Mouse (Mus musculus) liver, adult 2 months (tissue): Measurements from ENCODE around the gene Smim5. TPM values are rescaled to one million over a fixed set of nuclear protein-coding genes. Genes with fewer than 3 reads are reported as not detected.
A peak's percentile ranks its signal among the peaks of the same experiment; 100 is the strongest.

ENCODE experiments used
- DNase-seq: peaks from one replicate; pipeline ENCODE4 v3.0.0-alpha.2; 2011; ENCODE audit warnings: low read depth, low spot score; ENCODE audit errors: extremely low read depth
- H3K27ac ChIP-seq: fragments of 200-500 bp; replicated peaks from 2 replicates; pipeline ENCODE4 v1.5.1; 2012; ENCODE audit warnings: low read depth, mild to moderate bottlenecking, control low read depth, inconsistent platforms, low read length; ENCODE audit not compliant: insufficient read depth
- H3K27me3 ChIP-seq: fragments of 200-500 bp; 2 replicates; pipeline ENCODE4 v1.6.1; 2012; ENCODE audit warnings: mild to moderate bottlenecking, moderate library complexity, low read length, inconsistent platforms; ENCODE audit not compliant: control insufficient read depth, insufficient read depth
- H3K36me3 ChIP-seq: fragments of 200-500 bp; 2 replicates; pipeline ENCODE4 v1.6.1; 2012; ENCODE audit warnings: low read length, inconsistent platforms; ENCODE audit not compliant: control insufficient read depth, insufficient read depth
- H3K4me1 ChIP-seq: fragments of 200-500 bp; 2 replicates; pipeline ENCODE4 v1.6.1; 2011; ENCODE audit warnings: low read length; ENCODE audit not compliant: control insufficient read depth, insufficient read depth
- H3K4me3 ChIP-seq: fragments of 200-500 bp; 2 replicates; pipeline ENCODE4 v1.5.1; 2011; ENCODE audit warnings: low read depth, mild to moderate bottlenecking, control low read depth, low read length, moderate library complexity; ENCODE audit not compliant: insufficient read depth
- H3K79me2 ChIP-seq: fragments of 200-500 bp; 2 replicates; pipeline ENCODE4 v1.6.1; 2012; ENCODE audit warnings: inconsistent platforms, mild to moderate bottlenecking, low read length, moderate library complexity; ENCODE audit not compliant: control insufficient read depth, insufficient read depth
- H3K9ac ChIP-seq: fragments of 200-500 bp; 2 replicates; pipeline ENCODE4 v1.6.1; 2012; ENCODE audit warnings: low read depth, mild to moderate bottlenecking, control low read depth, inconsistent platforms, low read length
- CTCF ChIP-seq: fragments of 200-500 bp; IDR thresholded peaks from 2 replicates; pipeline ENCODE4 v1.5.1; 2011; ENCODE audit warnings: low read depth, low read length, control low read depth
- POLR2A ChIP-seq: fragments of 200-500 bp; IDR thresholded peaks from 2 replicates; pipeline ENCODE4 v1.6.1; 2011; ENCODE audit warnings: low read length, control low read depth; ENCODE audit not compliant: insufficient read depth; ENCODE audit errors: extremely low read depth
- WGBS: fragments of 180-500 bp; shearing (Covaris S2); methylation state at CpG from one replicate; pipeline ENCODE4 v1.1.7; 2018; 5-methylcytosine and 5-hydroxymethylcytosine counted together
- polyA plus RNA-seq: library from polyadenylated mRNA; depleted of rRNA; stranded (reverse); fragments of >200 nt; gene quantifications from 2 replicates; pipeline ENCODE4 v1.2.3, GENCODE M21; 2012
- total RNA-seq: library from RNA; depleted of rRNA; stranded (reverse); fragments of >200 nt; gene quantifications from 2 replicates; pipeline ENCODE4 v1.2.3, GENCODE M21; 2014

The Smim5 gene
- total and polyA plus RNA-seq, 2 experiments = 0.38 TPM; not detected in 1

DNA sequence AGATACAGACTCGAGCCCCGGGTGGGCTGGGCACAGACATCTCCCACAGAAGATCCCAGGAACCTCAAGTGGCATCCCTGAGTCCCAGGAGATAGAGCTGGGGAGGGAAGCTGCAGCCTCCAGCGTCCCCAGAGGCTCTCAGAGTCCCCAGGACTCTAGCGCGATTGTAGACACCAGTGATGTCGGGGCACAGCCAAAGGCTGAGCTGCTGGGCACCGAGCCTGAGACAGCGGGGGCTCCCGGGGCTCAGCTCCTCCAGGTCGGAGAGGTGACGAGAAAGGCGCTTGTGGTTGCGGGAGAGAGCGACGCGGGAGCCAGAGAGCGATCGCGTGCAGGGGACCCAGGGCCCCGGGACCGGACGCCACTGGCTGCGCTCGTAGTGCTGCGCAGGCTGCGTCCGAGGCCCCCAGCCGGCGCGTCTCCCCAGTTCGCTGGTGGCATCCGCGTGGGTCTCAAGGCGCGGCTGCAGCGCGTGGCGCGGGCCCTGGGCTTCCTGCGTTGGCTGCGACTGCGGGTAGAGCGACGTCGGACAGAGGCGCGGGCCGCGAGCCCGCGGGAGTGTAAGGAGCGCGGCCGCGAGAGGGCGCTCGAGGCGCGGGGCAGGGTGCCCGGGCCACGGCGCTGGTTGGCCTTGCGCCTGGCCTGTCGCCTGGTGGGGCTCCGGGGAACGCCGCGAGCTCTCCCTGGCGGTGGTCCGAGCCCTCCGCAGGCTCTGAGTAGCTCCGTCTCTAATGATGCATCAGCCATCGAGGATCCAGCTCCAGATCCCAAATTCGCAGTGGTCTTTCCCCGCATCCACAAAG lies 40.4 kb upstream of the Smim5 start:
- 2% methylated on average over 73 of the region's 75 CpGs for WGBS
- H3K27ac ChIP-seq = no peak overlapping the region
- peak overlapping the region; percentile 75 for H3K9ac ChIP-seq
- peak overlapping the region; percentile 49; the same call in 1 of the 2 replicates for H3K4me3 ChIP-seq
- no peak for DNase-seq
- peaks cover 13% of the 10 kb centered on the region; the same call in 1 of the 2 replicates for H3K4me1 ChIP-seq
- H3K79me2 ChIP-seq = no peaks in the 10 kb centered on the region
- no peak for TF ChIP-seq POLR2A
- peak; percentile 86 for TF ChIP-seq CTCF
- no peaks in the 10 kb centered on the region for H3K36me3 ChIP-seq
- H3K27me3 ChIP-seq = no peaks in the 10 kb centered on the region

DNA sequence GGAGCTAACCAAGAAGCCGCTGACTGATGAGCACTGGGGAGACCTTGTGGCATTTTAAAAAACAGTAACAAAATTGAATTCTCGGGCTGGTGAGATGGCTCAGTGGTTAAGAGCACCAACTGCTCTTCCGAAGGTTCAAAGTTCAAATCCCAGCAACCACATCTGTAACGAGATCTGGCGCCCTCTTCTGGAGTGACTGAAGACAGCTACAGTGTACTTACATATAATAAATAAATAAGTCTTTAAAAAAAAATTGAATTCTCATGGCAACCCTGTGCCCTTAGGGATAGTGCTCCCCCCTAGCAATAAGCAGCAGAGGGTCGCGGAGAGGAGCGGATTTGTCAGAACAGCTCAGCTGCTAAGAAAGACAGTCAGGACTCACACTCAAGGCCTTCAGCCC lies 35.9 kb upstream of the Smim5 start:
- TF ChIP-seq CTCF (no peak), POLR2A (no peak)
- 79% methylated on average over 8 of the region's 8 CpGs for WGBS
- Histone ChIP-seq H3K79me2 (no peaks in the 10 kb centered on the region), H3K9ac (no peak overlapping the region), H3K4me3 (no peak overlapping the region), H3K4me1 (0 out of 2 replicates have a peak, but pooled peaks cover 4% of the 10 kb centered on the region), H3K27me3 (no peaks in the 10 kb centered on the region), H3K36me3 (no peaks in the 10 kb centered on the region), H3K27ac (no peak overlapping the region)
- no peak for DNase-seq

DNA sequence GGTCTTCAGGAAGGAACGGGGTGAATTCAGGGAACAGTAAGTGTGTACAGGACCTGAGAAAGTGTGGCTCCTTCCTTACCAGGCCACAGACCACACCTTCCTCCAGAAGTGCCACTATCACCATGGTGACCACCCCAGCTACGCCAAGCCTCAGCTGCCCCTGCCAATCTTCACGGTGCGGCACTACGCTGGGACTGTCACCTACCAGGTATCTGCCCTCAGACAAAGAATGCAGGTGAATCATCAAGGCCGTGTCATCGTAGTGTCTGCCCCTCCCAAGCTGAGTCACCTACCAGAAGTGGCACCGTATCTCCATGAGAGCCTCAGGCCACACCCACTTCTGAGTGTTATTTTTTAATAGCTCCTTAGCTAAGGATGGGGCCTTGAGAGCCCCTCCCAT lies 30.4 kb upstream of the Smim5 start:
- H3K36me3 ChIP-seq = no peaks in the 10 kb centered on the region
- no peak overlapping the region for H3K27ac ChIP-seq
- TF ChIP-seq CTCF (no peak), POLR2A (no peak)
- H3K4me1 ChIP-seq = peaks cover 2% of the 10 kb centered on the region; the same call in 1 of the 2 replicates
- DNase-seq = no peak
- H3K79me2 ChIP-seq = no peaks in the 10 kb centered on the region
- no peaks in the 10 kb centered on the region for H3K27me3 ChIP-seq
- WGBS = 86% methylated on average over 8 of the region's 8 CpGs
- no peak overlapping the region for H3K9ac ChIP-seq
- no peak overlapping the region for H3K4me3 ChIP-seq

DNA sequence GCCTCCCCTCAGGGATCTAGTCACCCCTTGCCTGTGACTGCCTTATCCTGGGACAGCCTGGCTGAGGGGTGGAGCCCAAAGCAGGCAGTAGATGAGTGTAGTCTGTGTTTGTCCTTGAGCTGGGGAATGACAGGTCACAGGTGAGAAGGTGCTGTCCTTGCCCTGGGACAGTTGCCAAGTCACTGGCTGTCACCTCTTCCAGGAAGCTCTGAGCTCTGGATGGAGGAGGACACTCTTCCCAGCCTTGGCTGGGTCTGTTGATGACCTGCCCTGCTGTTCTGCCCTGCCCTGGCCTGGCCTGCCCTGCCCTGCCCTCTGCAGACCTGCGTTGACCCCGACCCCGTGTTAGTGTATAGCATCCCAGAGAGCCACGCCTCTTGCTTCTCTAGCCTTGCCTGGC lies 27.3 kb upstream of the Smim5 start:
- Histone ChIP-seq H3K79me2 (no peaks in the 10 kb centered on the region), H3K27ac (no peak overlapping the region), H3K27me3 (no peaks in the 10 kb centered on the region), H3K4me1 (peaks cover 4% of the 10 kb centered on the region; the same call in 1 of the 2 replicates), H3K9ac (no peak overlapping the region), H3K36me3 (no peaks in the 10 kb centered on the region), H3K4me3 (no peak overlapping the region)
- TF ChIP-seq CTCF (no peak), POLR2A (no peak)
- DNase-seq = peak; percentile 83
- WGBS = 22% methylated on average over 4 of the region's 4 CpGs

DNA sequence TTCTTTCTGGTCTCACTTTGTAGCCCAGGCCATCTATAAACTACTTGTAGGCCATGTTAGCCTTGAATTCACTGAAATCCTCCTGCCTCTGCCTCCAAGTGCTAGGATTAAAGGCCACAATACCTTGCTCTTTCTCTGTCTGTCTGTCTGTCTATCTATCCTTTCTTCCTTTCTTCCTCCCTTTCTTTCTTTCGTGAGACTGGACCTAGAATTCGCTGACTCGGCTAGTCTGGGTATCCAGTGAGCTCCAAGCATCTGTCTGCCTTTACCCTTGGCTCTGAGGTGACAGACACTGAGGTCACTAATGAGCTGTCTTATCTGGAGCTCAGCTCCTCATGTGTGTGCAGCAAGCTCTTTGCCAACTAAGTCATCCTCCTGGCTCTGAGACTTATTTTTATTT lies 23.8 kb upstream of the Smim5 start:
- DNase-seq = no peak
- Histone ChIP-seq H3K9ac (no peak overlapping the region), H3K4me1 (peaks cover 4% of the 10 kb centered on the region; the same call in 1 of the 2 replicates), H3K4me3 (no peak overlapping the region), H3K27me3 (no peaks in the 10 kb centered on the region), H3K79me2 (no peaks in the 10 kb centered on the region), H3K36me3 (no peaks in the 10 kb centered on the region), H3K27ac (no peak overlapping the region)
- no peak for TF ChIP-seq POLR2A
- TF ChIP-seq CTCF = no peak
- 79% methylated on average over 3 of the region's 3 CpGs for WGBS

DNA sequence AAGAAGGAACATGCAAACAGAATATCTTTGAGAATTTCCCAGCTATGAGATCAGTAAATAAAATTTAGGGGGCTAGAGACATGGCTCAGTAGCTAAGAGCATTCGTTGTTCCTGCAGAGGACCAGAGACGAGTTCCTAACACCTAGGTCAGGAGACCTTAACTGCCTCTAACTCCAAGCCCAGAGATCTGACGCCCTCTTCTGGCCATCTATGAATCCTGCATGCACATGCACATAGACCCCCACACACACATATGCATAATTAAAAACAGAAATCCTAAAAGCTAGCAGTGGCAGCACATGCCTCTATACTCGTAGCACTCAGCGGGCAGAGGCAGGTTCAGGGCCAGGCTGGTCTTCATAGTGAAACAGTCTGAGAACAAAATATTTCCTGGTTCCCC lies 23.3 kb upstream of the Smim5 start:
- no peak overlapping the region for H3K9ac ChIP-seq
- 94% methylated on average over 5 of the region's 5 CpGs for WGBS
- H3K79me2 ChIP-seq = no peaks in the 10 kb centered on the region
- no peak overlapping the region for H3K27ac ChIP-seq
- H3K4me1 ChIP-seq = peaks cover 4% of the 10 kb centered on the region; the same call in 1 of the 2 replicates
- H3K4me3 ChIP-seq = no peak overlapping the region
- TF ChIP-seq POLR2A (no peak), CTCF (no peak)
- no peaks in the 10 kb centered on the region for H3K27me3 ChIP-seq
- DNase-seq = no peak
- H3K36me3 ChIP-seq = no peaks in the 10 kb centered on the region
